Mouse (Mus musculus): Measurements from ENCODE around the gene Pxn.

Pxn gene

DNA sequence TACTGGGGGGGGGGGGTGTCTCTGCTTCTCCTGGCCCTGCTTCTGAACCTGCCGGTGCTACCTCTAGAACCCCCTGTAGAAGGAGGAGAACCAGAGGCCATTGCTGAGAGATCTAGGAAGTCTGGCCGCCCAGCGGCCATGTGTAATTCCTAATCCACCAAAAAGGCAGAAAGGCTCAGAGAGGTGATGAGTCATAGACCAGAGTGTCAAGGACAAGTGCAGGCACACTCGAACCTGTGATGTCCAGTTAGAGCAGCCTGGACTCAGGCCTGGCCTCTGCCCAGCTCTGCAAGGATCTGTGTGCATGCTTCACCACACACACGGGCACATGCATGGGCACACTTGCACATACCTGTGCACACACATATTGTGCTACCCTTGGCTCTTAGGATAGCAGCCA, 21.7 kb downstream of the Pxn start:
- no peak for DNase-seq (ENCODE audit: extremely low spot score)

DNA sequence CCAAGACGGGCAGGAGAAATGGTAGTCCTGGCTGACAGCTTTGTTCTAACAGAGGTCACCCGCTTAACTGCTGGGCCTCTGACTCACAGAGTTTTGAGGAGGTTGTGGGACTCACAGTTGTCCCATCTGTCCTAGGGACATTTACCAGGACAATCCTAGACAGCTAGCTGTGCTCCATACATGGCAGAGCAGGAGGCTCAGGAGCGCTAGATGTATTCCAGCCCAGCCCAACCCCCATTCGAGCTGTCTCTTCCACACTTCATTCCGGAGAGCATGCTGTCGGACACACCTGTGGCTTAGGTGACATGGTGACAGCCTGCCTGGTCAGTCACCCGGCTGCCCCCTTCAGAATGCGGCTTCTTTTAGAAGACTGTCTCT, 22.9 kb downstream of the Pxn start:
- DNase-seq (ENCODE audit: extremely low spot score) = no peak

DNA sequence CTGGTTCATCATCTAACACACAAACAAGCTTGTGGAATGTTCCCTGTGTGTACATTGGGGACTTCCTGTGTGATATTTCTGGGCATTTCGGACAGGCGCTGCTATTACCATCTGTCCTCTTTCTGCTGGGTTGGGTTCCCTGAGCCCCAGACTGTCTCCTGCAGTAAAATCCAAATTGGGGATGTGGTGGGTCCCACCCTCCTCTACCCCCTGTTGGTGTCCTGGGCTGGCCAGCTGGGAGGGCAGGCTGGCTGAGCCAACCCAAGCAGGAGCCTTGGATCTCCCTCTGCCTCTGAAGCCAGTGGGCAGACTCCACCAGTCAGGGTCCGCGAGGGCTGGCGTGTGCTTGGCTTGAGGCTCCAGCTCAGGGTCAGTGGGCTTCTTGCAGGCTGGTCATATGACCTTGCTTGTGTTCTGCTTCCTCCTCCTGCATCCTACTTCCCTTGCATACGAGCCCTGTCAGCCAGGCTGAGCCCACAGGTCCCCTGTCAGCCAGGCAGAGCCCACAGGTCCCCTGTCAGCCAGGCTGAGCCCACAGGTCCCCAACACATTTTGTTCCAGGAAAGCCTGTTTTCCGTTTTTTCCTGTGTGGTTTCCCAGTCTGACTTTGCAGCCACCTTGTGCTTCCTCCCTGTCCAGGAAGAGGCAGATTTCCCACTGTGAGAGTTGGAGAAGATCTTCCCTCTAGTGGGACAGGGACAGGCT, 23.4 kb downstream of the Pxn start:
- no peak for DNase-seq (ENCODE audit: extremely low spot score)

DNA sequence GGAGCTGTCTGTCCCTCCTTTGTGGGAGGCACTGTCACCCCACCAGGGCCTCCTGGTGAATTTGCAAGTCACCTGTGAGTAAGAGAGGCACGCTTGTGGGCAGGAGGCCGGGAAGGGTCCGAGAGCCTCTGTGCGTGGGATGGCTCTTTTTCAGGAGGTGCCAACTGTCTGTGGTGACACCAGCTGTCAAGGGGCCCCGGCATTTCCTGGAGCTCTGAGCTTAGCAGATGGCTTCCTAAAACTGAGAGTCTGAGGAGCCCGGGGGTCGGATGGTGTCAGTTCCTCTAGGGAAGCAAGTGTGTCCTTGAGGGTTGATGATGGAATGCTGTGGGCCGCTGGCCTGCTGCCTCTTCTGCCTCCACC, 24.0 kb downstream of the Pxn start:
- DNase-seq (ENCODE audit: extremely low spot score) = no peak

GRCm38 (mm10) chr5:115531671-115532270, 25.3 kb downstream of the Pxn start:
- DNase-seq (ENCODE audit: extremely low spot score) = no peak

DNA sequence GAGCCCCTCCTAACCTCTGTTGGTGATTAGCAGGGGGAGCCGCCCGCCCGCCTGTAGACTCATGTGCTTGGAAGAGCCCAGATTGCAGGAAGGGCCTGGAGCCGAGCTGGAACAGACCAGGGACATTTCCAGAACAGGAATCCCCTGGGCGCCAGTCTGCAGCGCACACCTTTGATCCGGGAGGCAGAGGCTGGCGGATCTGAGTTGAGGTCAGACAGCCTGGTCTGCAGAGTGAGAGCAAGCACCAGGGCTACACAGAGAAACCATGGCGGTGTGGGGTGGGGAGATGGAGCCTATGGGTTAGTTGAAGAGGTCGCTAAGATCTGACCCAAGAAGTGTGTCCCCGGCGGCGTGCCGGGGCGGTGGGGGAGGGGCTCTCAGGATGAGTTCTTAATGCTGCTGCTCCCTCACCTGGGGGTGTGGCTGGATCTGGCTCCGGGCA, 27.8 kb downstream of the Pxn start:
- DNase-seq (ENCODE audit: extremely low spot score) = no peak

DNA sequence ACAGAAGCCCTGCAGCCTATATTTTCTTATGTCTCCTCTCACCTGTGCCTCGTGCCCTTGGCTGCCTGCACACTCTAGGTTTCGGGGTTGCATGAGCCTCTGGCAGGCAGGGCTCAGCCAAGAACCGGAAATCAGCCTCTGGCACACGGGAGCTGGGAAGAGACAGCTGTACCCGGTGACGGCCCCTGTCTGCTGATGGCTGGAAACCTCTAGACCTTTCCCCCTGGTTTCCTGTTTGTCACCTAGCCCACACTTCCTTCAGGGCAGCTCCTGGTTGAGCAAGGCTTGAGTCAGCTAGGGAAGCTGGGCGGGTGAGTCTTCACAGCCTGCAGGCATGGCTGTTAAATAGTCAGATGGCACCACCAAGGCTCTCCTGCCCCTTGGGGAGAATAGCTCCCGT, 28.4 kb downstream of the Pxn start:
- no peak for DNase-seq (ENCODE audit: extremely low spot score)

GRCm38 (mm10) chr5:115535635-115536034, 29.2 kb downstream of the Pxn start:
- no peak for DNase-seq (ENCODE audit: extremely low spot score)

DNA sequence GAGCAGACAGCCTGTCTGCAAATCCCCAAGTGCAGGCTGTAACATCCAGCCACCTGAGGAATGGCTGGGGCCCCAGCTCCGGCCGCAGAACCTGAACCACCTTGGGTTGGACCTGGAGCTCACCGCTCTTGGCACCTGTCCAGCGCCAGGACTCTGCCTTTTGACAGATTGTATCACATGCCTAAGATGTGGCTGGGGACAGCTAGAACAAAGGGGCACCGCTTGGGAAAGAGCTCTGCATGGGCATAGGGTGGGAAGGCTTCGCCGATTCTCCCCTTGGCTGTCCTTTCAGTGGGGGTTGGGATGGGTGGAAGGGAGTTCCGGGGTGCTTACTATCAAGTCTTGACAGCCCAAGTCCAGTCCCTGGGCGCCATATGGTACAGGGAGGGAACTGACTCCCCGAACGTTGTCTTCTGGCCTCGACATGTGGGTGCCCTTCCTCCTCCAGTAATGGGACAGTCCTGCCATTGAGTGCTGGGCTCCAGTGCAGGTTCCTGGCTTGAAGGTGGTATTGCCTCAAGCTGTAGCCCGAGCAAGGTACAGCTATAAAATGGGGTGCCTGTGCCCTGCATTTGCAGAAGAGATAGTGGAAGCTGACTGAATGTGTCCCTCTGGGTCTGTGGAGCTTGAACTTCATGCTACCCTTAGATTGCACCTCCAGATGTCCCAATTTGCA, 31.7 kb downstream of the Pxn start:
- DNase-seq (ENCODE audit: extremely low spot score) = no peak

GRCm38 (mm10) chr5:115538693-115539043, 32.2 kb downstream of the Pxn start:
- DNase-seq (ENCODE audit: extremely low spot score) = peak; percentile 88

GRCm38 (mm10) chr5:115542635-115543384, 36.3 kb downstream of the Pxn start:
- no peak for DNase-seq (ENCODE audit: extremely low spot score)

DNA sequence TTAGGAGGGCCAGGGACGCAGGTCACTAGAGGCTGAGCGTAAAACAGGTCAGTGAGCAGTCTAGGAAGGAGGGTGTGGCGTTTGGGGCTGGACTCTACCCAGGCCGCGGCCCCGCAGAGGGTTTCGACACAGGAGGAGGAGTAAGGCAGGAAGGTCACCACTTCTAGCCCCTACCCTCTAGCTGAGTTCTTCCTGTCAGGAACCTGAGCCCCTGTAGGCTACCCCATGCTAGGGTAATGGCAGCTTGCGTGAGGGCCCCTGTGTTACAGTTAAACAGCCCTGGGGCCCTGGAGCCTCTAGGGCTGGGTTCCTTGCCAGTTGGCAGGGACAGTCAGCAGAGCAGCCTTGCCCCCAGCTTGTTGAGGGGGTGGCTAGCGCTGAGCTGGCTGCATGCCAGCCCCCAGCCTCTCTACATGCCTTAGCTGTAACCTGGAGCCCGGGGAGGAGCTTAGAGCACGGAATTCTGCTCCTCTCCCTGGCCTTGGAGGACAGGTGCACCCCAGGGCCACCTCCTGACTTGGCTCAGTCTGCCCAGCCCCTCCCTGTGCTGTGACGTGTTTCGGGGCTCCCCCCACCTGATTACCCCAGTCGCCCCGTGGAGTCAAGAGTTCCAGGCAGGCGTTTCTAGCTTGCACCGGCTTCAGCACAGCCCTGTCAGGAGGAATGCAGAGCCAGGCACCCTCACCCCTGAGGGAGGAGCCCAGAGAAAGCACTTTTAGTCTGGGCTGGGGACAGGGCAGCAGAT, 37.2 kb downstream of the Pxn start:
- DNase-seq (ENCODE audit: extremely low spot score) = no peak

- no peak for DNase-seq (ENCODE audit: extremely low spot score)
Observed at GRCm38 (mm10) chr5:115544655-115545185, 38.2 kb downstream of the Pxn start.

DNA sequence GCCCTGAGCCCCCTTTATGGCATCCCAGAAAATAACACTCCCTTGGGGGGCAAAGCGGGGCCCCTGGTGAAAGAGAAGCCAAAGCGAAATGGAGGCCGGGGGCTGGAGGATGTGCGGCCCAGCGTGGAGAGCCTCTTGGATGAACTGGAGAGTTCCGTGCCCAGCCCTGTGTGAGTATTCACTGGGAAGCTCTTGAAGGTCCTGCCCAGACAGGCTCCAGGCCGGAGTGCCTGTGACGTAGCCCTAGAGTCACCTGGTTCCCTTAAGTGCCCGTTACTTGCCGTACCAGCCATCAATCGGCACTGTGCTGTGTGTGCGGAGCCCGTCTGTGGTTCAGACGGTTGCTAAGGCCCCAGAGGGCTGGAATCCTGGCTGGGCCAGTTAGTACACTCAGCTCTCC, 39.2 kb downstream of the Pxn start:
- no peak for DNase-seq (ENCODE audit: extremely low spot score)

- DNase-seq (ENCODE audit: extremely low spot score) = no peak
Observed at GRCm38 (mm10) chr5:115546536-115546935, 40.1 kb downstream of the Pxn start.

DNA sequence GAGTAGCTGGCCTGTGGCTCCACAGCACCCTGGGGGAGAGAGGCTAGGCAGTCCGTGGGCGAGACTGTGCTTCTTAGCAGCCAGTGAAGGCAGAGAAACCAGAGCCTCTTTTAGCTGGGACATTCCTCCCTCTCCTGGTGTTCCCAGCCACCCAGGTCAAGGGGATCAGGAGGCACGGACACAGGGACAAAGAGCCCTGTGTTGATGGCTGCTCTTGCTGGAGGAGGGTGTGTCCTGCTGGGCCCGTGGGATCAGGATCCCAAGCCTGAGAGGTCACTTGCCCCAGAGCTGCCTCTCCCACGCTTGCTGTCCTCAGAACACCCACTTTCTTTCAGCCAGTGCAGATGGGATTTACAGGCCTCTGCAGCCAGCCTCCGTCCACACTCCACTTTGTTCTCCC, 40.5 kb downstream of the Pxn start:
- DNase-seq (ENCODE audit: extremely low spot score) = no peak

GRCm38 (mm10) chr5:115547421-115547820, 40.9 kb downstream of the Pxn start:
- no peak for DNase-seq (ENCODE audit: extremely low spot score)

GRCm38 (mm10) chr5:115548501-115549285, 42.2 kb downstream of the Pxn start:
- DNase-seq (ENCODE audit: extremely low spot score) = no peak

DNA sequence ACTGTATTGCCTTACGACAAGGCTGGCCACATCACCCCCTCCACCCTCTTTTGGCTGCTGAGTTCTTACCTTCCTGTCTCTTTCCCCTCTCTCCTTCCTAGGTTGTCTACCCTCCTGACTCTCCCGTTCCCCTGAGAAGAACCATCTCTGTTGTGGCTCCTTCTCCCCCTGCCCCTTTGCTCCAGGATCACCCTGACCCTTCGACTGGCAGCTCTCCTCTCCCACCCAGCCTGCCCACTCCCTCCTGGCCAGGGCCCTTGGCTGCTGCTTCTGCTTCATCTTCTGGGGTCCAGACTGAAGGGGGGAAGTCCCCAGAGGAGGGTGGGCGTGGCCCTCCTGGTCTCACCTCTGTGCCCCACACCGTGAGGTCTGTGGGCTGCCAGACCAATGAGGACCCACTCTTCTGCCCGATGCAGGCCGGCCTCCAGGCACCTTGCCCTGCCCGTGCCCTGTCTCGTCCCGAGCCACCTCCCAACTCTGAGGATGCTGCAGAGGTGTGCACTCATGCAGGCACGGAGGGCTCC, 44.1 kb downstream of the Pxn start:
- DNase-seq (ENCODE audit: extremely low spot score) = no peak

- no peak for DNase-seq (ENCODE audit: extremely low spot score)
Observed at GRCm38 (mm10) chr5:115551386-115551785, 44.9 kb downstream of the Pxn start.

DNA sequence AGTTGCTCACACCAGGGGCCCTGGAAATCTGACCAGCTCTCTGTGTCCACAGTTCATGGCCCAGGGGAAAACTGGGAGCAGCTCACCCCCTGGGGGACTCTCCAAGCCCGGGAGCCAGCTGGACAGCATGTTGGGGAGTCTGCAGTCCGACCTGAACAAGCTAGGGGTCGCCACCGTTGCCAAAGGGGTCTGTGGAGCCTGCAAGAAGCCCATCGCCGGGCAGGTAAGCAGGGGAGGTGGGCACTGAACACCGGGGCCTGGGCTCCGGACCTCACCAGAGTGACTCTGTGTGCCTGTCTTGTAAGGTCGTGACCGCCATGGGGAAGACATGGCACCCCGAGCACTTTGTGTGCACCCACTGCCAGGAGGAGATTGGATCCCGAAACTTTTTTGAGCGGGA, 45.3 kb downstream of the Pxn start:
- no peak for DNase-seq (ENCODE audit: extremely low spot score)
